Mouse (Mus musculus) neural tube, embryonic 10.5 days (tissue): ENCODE data around the gene Ccl2.

Source experiments
- DNase-seq: peaks from one replicate; pipeline ENCODE4 v3.0.0-alpha.2; 2017; ENCODE audit warnings: low spot score; ENCODE audit errors: extremely low spot score

The Ccl2 gene

GRCm38 (mm10) chr11:82034446-82034845, 925 bp upstream of the Ccl2 start:
- no peak for DNase-seq

- DNase-seq, result no peak
Observed at GRCm38 (mm10) chr11:82035857-82036256, 486 bp downstream of the Ccl2 start.

GRCm38 (mm10) chr11:82038535-82038934, 3.2 kb downstream of the Ccl2 start, which contains the start of gene Gm17268:
Gm17268 (minus strand) TSS chr11:82038562.
- no peak for DNase-seq

- no peak for DNase-seq
Observed at GRCm38 (mm10) chr11:82039132-82039660, 3.8 kb downstream of the Ccl2 start.

DNA sequence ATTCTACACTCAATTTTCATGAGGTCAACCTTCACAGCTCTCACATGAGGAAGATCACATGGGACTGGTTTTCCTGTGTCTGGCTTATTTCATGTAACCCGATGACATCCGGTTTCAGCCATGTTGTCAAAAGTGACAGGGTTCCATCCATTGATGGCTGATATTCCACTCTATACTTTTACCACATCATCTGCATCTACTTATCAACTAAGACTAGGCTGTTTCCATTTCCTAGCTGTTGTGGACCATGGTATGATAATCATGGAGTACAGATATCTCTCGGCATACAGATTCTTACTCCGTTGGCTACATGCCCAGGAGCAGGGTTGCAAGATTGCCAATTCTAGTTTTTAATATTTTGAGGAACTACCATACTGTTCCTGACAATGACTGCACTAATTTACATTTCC, 6.3 kb downstream of the Ccl2 start:
- no peak for DNase-seq

- DNase-seq, result no peak
Observed at GRCm38 (mm10) chr11:82045471-82045870, 10.1 kb downstream of the Ccl2 start, which contains the start of gene Ccl7. Ccl7 (plus strand) TSS chr11:82045712.

GRCm38 (mm10) chr11:82047746-82048415, 12.5 kb downstream of the Ccl2 start:
- peak; percentile 60 for DNase-seq

GRCm38 (mm10) chr11:82053849-82054248, 18.5 kb downstream of the Ccl2 start:
- DNase-seq, result no peak

- no peak for DNase-seq
Observed at GRCm38 (mm10) chr11:82057646-82058045, 22.3 kb downstream of the Ccl2 start, which contains the start of gene Ccl11. Ccl11 (plus strand) TSS chr11:82057823.

DNA sequence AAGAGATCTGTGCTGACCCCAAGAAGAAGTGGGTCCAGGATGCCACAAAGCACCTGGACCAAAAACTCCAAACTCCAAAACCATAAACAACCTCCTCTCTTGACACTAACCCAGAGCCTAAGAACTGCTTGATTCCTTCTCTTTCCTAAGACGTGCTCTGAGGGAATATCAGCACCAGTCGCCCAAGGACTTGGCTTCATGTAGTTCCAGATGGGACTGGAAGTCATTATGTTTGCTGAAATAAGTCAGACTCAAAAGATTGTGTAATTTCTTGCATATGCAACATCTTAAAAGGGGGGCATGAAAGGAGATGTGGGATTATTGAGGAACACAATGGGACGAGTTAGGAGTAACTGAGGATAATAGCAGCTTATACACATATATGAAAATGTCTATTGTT, 26.9 kb downstream of the Ccl2 start:
- no peak for DNase-seq

DNA sequence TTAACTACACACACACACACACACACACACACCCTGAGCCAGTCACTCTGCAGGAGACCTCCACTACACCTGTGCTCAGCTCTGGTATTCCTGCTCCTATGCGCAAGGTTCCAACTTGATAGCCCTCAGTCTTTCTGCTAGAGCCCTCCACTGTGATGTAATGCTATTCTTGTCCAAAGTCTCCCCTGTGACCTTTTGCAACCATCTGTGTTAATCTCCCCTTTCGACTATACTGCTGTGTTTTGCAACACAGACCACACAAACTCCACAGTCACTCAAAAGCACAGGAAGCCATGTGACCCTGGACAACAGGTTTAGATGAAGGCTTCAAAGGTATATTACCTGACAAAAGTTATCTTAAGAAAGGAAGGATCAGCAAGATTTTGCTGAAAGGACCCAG, 28.1 kb downstream of the Ccl2 start:
- DNase-seq, result no peak

DNA sequence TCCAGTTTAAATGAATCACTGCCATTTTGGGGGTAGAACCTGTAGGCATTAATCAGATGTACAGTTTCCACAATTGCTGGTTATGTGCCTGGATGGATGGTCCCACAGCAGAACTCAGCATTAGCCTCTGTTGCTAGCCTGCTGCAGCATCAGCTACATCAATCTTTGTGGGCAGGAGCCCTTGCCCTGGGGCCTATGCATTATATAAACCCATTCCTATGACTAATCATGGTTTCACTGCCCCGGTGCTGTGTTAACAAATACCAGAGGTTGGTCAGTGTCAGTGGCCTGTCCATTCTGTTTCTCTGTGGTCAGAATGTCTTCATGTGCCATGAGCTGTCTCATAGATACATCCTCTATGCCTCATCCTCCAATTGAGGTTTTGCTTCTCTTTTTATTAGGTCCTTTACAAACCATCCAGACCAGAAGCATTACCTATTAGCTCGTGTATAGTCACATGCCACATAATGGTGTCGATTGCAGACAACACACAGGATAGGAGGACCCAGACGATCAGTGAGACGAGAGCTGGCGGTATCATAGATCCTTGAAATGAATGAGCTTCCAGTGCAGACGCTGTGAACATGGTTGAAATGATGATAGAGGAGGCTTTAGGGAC, 31.7 kb downstream of the Ccl2 start:
- DNase-seq, result no peak

DNA sequence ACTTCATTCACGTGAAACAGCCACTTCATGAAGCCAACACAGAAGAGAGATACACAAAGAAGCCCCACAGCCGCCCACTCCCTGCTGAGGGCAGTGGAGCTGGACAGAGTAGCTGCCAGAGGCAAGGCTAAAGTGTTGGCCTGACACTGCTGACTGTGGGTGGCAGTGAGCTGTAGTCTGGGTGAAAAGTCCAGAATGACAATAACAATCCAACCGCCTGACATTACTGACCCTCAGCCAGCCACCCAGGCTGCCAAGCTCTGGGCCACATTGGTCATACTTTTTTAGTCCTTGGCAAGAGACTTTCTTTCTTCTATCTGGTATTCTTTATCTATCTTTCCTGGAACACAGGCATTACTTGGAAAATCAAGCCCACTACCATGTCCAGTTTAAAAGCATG, 35.7 kb downstream of the Ccl2 start:
- DNase-seq, result no peak

DNA sequence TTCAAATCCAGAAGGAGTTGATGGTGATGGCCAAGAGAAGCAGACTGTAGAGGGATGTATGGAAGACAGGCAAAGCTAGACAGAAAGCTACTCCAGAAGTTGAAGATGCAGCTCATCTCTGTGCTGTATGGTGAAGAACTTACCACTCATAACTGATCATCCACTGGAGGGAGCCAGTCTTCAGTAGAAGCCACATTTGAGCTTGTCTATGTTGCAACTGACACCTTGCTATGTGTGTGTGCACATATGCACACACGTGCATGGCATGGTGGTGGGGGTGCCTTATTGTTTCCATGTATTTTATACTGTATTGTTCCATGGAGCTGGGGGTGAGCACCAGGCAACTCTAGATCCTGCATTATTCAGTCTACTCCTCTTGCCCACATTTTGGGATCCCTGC, 37.0 kb downstream of the Ccl2 start:
- DNase-seq, result no peak

GRCm38 (mm10) chr11:82072984-82073383, 37.6 kb downstream of the Ccl2 start:
- DNase-seq, result no peak

- DNase-seq, result no peak
Observed at GRCm38 (mm10) chr11:82073686-82074085, 38.3 kb downstream of the Ccl2 start.

GRCm38 (mm10) chr11:82077031-82077430, 41.7 kb downstream of the Ccl2 start:
- no peak for DNase-seq

GRCm38 (mm10) chr11:82078136-82078730, 42.9 kb downstream of the Ccl2 start:
- no peak for DNase-seq

- DNase-seq, result no peak
Observed at GRCm38 (mm10) chr11:82080865-82081264, 45.5 kb downstream of the Ccl2 start.

GRCm38 (mm10) chr11:82084360-82084759, 49.0 kb downstream of the Ccl2 start:
- no peak for DNase-seq
